Mouse (Mus musculus): ENCODE measurements around the gene Mfsd4b5.

DNA sequence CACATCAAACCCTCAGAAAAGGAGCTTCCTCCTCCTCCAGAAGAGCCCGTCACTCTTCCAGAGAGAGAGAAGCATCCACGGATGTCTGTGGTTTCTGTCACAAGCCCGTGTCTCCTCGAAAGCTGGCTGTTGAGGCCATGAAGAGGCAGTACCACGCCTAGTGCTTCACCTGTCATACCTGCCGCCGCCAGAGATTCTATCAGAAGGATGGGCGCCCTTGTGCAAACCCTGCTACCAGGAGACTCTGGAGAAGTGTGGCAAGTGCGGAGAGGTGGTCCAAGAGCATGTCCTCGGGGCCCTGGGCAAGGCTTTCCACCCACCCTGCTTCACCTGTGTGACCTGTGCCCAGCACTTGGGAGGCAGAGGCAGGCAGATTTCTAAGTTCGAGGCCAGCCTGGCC is 23.1 kb upstream of the Mfsd4b5 start:
- TF ChIP-seq CTCF (conservative IDR thresholded peaks at IDR 0.05; ENCODE audit: low read length), result no peak
- no peak for TF ChIP-seq POU5F1 (IDR thresholded peaks at IDR 0.05; ENCODE audit: borderline replicate concordance, low read length)
- no peak for TF ChIP-seq NANOG (IDR thresholded peaks at IDR 0.05; ENCODE audit: borderline replicate concordance, low read length)

Data from E14TG2a.4 (cell line).